Mouse (Mus musculus) midbrain, embryonic 13.5 days (tissue): ENCODE results near the gene 4930451I11Rik. TPM values are rescaled to one million over a fixed set of nuclear protein-coding genes. Genes with fewer than 3 reads are reported as not detected.

Experiments
- ATAC-seq: fragments of 200-750 bp; cut with Nextera tagmentation; 2 replicates; pipeline ENCODE4 v1.8.0; 2017; ENCODE audit warnings: mild to moderate bottlenecking, moderate TSS enrichment, moderate library complexity
- H3K27ac ChIP-seq: fragments of 300-500 bp; sonication (generic); 2 replicates; pipeline ENCODE4 v1.5.1; 2015; ENCODE audit warnings: inconsistent platforms, mild to moderate bottlenecking, moderate library complexity
- H3K27me3 ChIP-seq: fragments of 300-500 bp; sonication (generic); 2 replicates; pipeline ENCODE4 v1.6.1; 2015; ENCODE audit warnings: mild to moderate bottlenecking, inconsistent platforms
- H3K36me3 ChIP-seq: fragments of 300-500 bp; sonication (generic); 2 replicates; pipeline ENCODE4 v1.6.1; 2015; ENCODE audit warnings: mild to moderate bottlenecking, inconsistent platforms
- H3K4me1 ChIP-seq: fragments of 300-500 bp; sonication (generic); replicated peaks from 2 replicates; pipeline ENCODE4 v1.6.1; 2015; ENCODE audit warnings: inconsistent platforms
- H3K4me2 ChIP-seq: fragments of 300-500 bp; sonication (generic); replicated peaks from 2 replicates; pipeline ENCODE4 v1.6.1; 2015; ENCODE audit warnings: moderate library complexity, mild to moderate bottlenecking, inconsistent platforms
- H3K4me3 ChIP-seq: fragments of 300-500 bp; sonication (generic); replicated peaks from 2 replicates; pipeline ENCODE4 v1.5.1; 2015; ENCODE audit warnings: mild to moderate bottlenecking, inconsistent platforms
- H3K9ac ChIP-seq: fragments of 300-500 bp; sonication (generic); replicated peaks from 2 replicates; pipeline ENCODE4 v1.6.1; 2015; ENCODE audit warnings: mild to moderate bottlenecking, inconsistent platforms
- H3K9me3 ChIP-seq: fragments of 300-500 bp; sonication (generic); 2 replicates; pipeline ENCODE4 v1.6.1; 2016; ENCODE audit warnings: mild to moderate bottlenecking, inconsistent platforms
- WGBS: fragments of 180-500 bp; shearing (Covaris S2); methylation state at CpG from one replicate; pipeline ENCODE4 v1.1.7; 2015; 5-methylcytosine and 5-hydroxymethylcytosine counted together
- polyA plus RNA-seq: library from polyadenylated mRNA; unstranded; fragments of >200 nt; fragmentation: Nextera tagmentation; extraction: Ambion mirVana; gene quantifications from 2 replicates; pipeline ENCODE4 v1.2.1, GENCODE M21; 2015

Gene 4930451I11Rik
- polyA plus RNA-seq, 1 experiment from 2014 or later = not detected

- H3K4me1 ChIP-seq = peaks cover 20% of the 10 kb centered on the region
Measured at GRCm38 (mm10) chr7:126808703-126809455, 22.6 kb downstream of the 4930451I11Rik start.

GRCm38 (mm10) chr7:126807405-126807804, 24.0 kb downstream of the 4930451I11Rik start:
- Histone ChIP-seq H3K9ac (peak overlapping the region; percentile 87; the same call in 1 of the 2 replicates), H3K9me3 (no peaks in the 10 kb centered on the region), H3K4me2 (peak overlapping the region; percentile 87), H3K27ac (no peak overlapping the region), H3K4me3 (no peak overlapping the region), H3K27me3 (no peaks in the 10 kb centered on the region), H3K4me1 (peaks cover 20% of the 10 kb centered on the region), H3K36me3 (peaks cover 14% of the 10 kb centered on the region)
- no peak for ATAC-seq
- WGBS = 85% methylated on average over 4 of the region's 4 CpGs

More at GRCm38 (mm10) chr7:126808703-126809455, 22.6 kb downstream of the 4930451I11Rik start:
- Histone ChIP-seq H3K4me3 (peak overlapping the region; percentile 77), H3K27me3 (no peaks in the 10 kb centered on the region), H3K36me3 (peaks cover 6% of the 10 kb centered on the region; the same call in 1 of the 2 replicates), H3K9me3 (no peaks in the 10 kb centered on the region), H3K9ac (peak overlapping the region; percentile 87), H3K4me2 (peak overlapping the region; percentile 87), H3K27ac (peak overlapping the region; percentile 78)
- under 1% methylated on average over 42 of the region's 43 CpGs for WGBS
- ATAC-seq = peak; percentile 95

DNA sequence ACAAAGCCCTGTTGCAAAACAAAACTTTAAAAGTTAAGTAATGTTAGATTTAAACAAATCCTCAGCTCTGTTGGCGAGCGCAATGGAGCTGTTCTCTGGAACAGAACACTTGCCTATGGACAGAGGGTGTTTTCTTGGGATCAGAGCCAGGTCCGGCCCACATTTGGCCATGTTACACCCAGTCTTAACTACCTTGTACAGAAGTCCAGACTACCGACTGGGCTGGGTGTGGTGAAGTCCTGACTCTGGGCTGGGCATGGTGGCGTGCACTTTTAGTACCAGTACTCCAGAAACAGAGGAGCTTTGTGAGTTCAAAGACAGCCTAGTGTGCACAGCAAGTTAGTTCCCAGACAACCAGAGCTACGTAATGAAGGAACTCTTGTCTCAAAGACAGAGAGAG, 24.5 kb downstream of the 4930451I11Rik start:
- H3K4me2 ChIP-seq = no peak overlapping the region
- no peaks in the 10 kb centered on the region for H3K9me3 ChIP-seq
- no peak for ATAC-seq
- H3K4me3 ChIP-seq = no peak overlapping the region
- H3K27me3 ChIP-seq = no peaks in the 10 kb centered on the region
- H3K9ac ChIP-seq = no peak overlapping the region
- H3K36me3 ChIP-seq = peaks cover 16% of the 10 kb centered on the region
- peaks cover 20% of the 10 kb centered on the region for H3K4me1 ChIP-seq
- 91% methylated on average over 6 of the region's 6 CpGs for WGBS
- H3K27ac ChIP-seq = no peak overlapping the region

DNA sequence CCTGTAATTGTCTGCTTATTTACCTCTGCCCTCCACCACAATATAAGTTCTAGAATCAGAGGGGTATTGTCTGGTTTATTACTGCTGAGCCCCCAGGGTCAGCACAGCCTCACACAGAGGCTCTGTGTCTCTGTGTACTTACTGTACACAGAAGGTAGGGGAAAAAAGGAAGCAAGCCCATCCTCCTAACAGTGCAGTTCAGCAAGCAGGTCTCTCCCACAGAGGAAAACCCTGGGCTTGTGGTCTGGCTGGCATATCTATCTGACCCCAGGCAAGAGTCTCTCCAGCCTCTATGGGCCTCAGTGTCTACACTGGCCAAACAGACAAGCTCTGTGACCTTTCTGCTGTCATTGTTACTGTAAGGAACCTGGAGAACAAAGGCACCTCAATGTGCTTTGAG, 27.7 kb downstream of the 4930451I11Rik start:
- H3K27me3 ChIP-seq = no peaks in the 10 kb centered on the region
- H3K4me2 ChIP-seq = no peak overlapping the region
- no peak for ATAC-seq
- H3K9me3 ChIP-seq = no peaks in the 10 kb centered on the region
- no peak overlapping the region for H3K27ac ChIP-seq
- H3K4me1 ChIP-seq = peaks cover 26% of the 10 kb centered on the region
- H3K9ac ChIP-seq = no peak overlapping the region; the same call in 1 of the 2 replicates
- peaks cover 16% of the 10 kb centered on the region for H3K36me3 ChIP-seq
- H3K4me3 ChIP-seq = no peak overlapping the region

GRCm38 (mm10) chr7:126803181-126803580, 28.3 kb downstream of the 4930451I11Rik start:
- H3K9me3 ChIP-seq = no peaks in the 10 kb centered on the region
- WGBS = 95% methylated on average over 6 of the region's 6 CpGs
- H3K4me3 ChIP-seq = no peak overlapping the region

GRCm38 (mm10) chr7:126802134-126802889, 29.1 kb downstream of the 4930451I11Rik start:
- Histone ChIP-seq H3K4me3 (no peak overlapping the region), H3K27ac (no peak overlapping the region), H3K9me3 (no peaks in the 10 kb centered on the region), H3K36me3 (peaks cover 16% of the 10 kb centered on the region), H3K9ac (no peak overlapping the region), H3K4me1 (peaks cover 24% of the 10 kb centered on the region), H3K4me2 (no peak overlapping the region), H3K27me3 (no peaks in the 10 kb centered on the region)
- ATAC-seq = no peak
- WGBS = 88% methylated on average over 11 of the region's 11 CpGs

More at GRCm38 (mm10) chr7:126803181-126803580, 28.3 kb downstream of the 4930451I11Rik start:
- Histone ChIP-seq H3K4me2 (no peak overlapping the region), H3K9ac (no peak overlapping the region), H3K27ac (no peak overlapping the region), H3K4me1 (peaks cover 24% of the 10 kb centered on the region), H3K27me3 (no peaks in the 10 kb centered on the region), H3K36me3 (peaks cover 16% of the 10 kb centered on the region)
- no peak for ATAC-seq

- ATAC-seq = no peak
- WGBS = 96% methylated on average over 16 of the region's 16 CpGs
Measured at GRCm38 (mm10) chr7:126801057-126801422, 30.4 kb downstream of the 4930451I11Rik start.

GRCm38 (mm10) chr7:126800269-126801056, 31.0 kb downstream of the 4930451I11Rik start:
- peak overlapping the region; percentile 84 for H3K4me3 ChIP-seq
- peaks cover 26% of the 10 kb centered on the region for H3K36me3 ChIP-seq
- H3K4me1 ChIP-seq = peaks cover 36% of the 10 kb centered on the region
- peak overlapping the region; percentile 80 for H3K9ac ChIP-seq
- no peaks in the 10 kb centered on the region for H3K9me3 ChIP-seq
- no peaks in the 10 kb centered on the region for H3K27me3 ChIP-seq
- ATAC-seq = no peak
- peak overlapping the region; percentile 82 for H3K4me2 ChIP-seq
- H3K27ac ChIP-seq = peak overlapping the region; percentile 91
- WGBS = 45% methylated on average over 5 of the region's 5 CpGs

More at GRCm38 (mm10) chr7:126801057-126801422, 30.4 kb downstream of the 4930451I11Rik start:
- Histone ChIP-seq H3K27me3 (no peaks in the 10 kb centered on the region), H3K4me3 (no peak overlapping the region), H3K36me3 (peaks cover 20% of the 10 kb centered on the region), H3K4me1 (peaks cover 36% of the 10 kb centered on the region), H3K9me3 (no peaks in the 10 kb centered on the region), H3K27ac (no peak overlapping the region), H3K4me2 (no peak overlapping the region), H3K9ac (no peak overlapping the region)

- under 1% methylated on average over 36 of the region's 38 CpGs for WGBS
- H3K9me3 ChIP-seq = no peaks in the 10 kb centered on the region
- H3K27ac ChIP-seq = peak overlapping the region; percentile 91
- H3K36me3 ChIP-seq = peaks cover 34% of the 10 kb centered on the region
- peak; percentile 93 for ATAC-seq
- H3K4me1 ChIP-seq = peaks cover 36% of the 10 kb centered on the region
- H3K27me3 ChIP-seq = no peaks in the 10 kb centered on the region
- H3K4me2 ChIP-seq = peak overlapping the region; percentile 82
- peak overlapping the region; percentile 80 for H3K9ac ChIP-seq
- H3K4me3 ChIP-seq = peak overlapping the region; percentile 84
Measured at GRCm38 (mm10) chr7:126799468-126800268, 31.8 kb downstream of the 4930451I11Rik start.

- peak overlapping the region; percentile 82 for H3K4me2 ChIP-seq
- peaks cover 36% of the 10 kb centered on the region for H3K4me1 ChIP-seq
- under 1% methylated on average over 30 of the region's 36 CpGs for WGBS
- peaks cover 38% of the 10 kb centered on the region for H3K36me3 ChIP-seq
- H3K9ac ChIP-seq = peak overlapping the region; percentile 89
- H3K4me3 ChIP-seq = peak overlapping the region; percentile 84
- peak; percentile 96 for ATAC-seq
- no peaks in the 10 kb centered on the region for H3K27me3 ChIP-seq
- peak overlapping the region; percentile 91 for H3K27ac ChIP-seq
- no peaks in the 10 kb centered on the region for H3K9me3 ChIP-seq
Measured at GRCm38 (mm10) chr7:126799050-126799467, 32.4 kb downstream of the 4930451I11Rik start.
